Mouse (Mus musculus): Measurements from ENCODE around the gene Nudt11. TPM values are rescaled to one million over a fixed set of nuclear protein-coding genes. Genes with fewer than 3 reads are reported as not detected.
"Not testable (repeated sequence)": the region's sequence is repeated elsewhere in the genome, so short reads cannot be mapped to it uniquely, and the experiment has no call there.

Nudt11 gene
- polyA plus RNA-seq (2012; ENCODE audit: insufficient read depth, insufficient read length, missing spikeins), result 0.40 TPM in 1 of 2 replicates, not detected in the other

- not testable (repeated sequence) for H3K4me1 ChIP-seq (ENCODE audit: control insufficient read depth, insufficient read depth, insufficient read length, low read length); H3K4me3 ChIP-seq (ENCODE audit: insufficient read depth, low read depth, low read length); H3K27ac ChIP-seq (replicated peaks; ENCODE audit: low read depth, low read length)
Measured at GRCm38 (mm10) chrX:6047066-6047935, at the start of gene Nudt11. Nudt11 (plus strand) TSS chrX:6047453.

- H3K27ac ChIP-seq (replicated peaks; ENCODE audit: low read depth, low read length); H3K4me1 ChIP-seq (ENCODE audit: control insufficient read depth, insufficient read depth, insufficient read length, low read length); H3K4me3 ChIP-seq (ENCODE audit: insufficient read depth, low read depth, low read length): not testable (repeated sequence)
Measured at GRCm38 (mm10) chrX:6047936-6048614, 822 bp downstream of the Nudt11 start.

GRCm38 (mm10) chrX:6061563-6061962 is 14.3 kb downstream of the Nudt11 start:
- Histone ChIP-seq H3K4me3 (ENCODE audit: insufficient read depth, low read depth, low read length) (no peak overlapping the region), H3K27ac (replicated peaks; ENCODE audit: low read depth, low read length) (no peak overlapping the region), H3K4me1 (ENCODE audit: control insufficient read depth, insufficient read depth, insufficient read length, low read length) (no peaks in the 10 kb centered on the region)

- H3K27ac ChIP-seq (replicated peaks; ENCODE audit: low read depth, low read length), result no peak within 1 kb of the TSS
- no peaks in the 10 kb centered on the region for H3K4me1 ChIP-seq (ENCODE audit: control insufficient read depth, insufficient read depth, insufficient read length, low read length)
- no peak within 1 kb of the TSS for H3K4me3 ChIP-seq (ENCODE audit: insufficient read depth, low read depth, low read length)
Measured at GRCm38 (mm10) chrX:6082954-6083680, 35.9 kb downstream of the Nudt11 start, which contains the start of gene AU022751. AU022751 (minus strand) TSS chrX:6083419.

GRCm38 (mm10) chrX:6091547-6091946 is 44.3 kb downstream of the Nudt11 start:
- Histone ChIP-seq H3K4me1 (ENCODE audit: control insufficient read depth, insufficient read depth, insufficient read length, low read length) (no peaks in the 10 kb centered on the region), H3K4me3 (ENCODE audit: insufficient read depth, low read depth, low read length) (no peak overlapping the region), H3K27ac (replicated peaks; ENCODE audit: low read depth, low read length) (no peak overlapping the region)

GRCm38 (mm10) chrX:6091996-6092757 is 44.9 kb downstream of the Nudt11 start:
- Histone ChIP-seq H3K27ac (replicated peaks; ENCODE audit: low read depth, low read length) (no peak overlapping the region), H3K4me1 (ENCODE audit: control insufficient read depth, insufficient read depth, insufficient read length, low read length) (no peaks in the 10 kb centered on the region), H3K4me3 (ENCODE audit: insufficient read depth, low read depth, low read length) (no peak overlapping the region)

Other genes starting within 250 kb of the Nudt11 start
- not detected in 2 replicates for gene AU022751, start 36.0 kb downstream of the Nudt11 start, polyA plus RNA-seq (2012; ENCODE audit: insufficient read depth, insufficient read length, missing spikeins)
- gene Nudt10, start 125.6 kb downstream of the Nudt11 start, polyA plus RNA-seq (2012; ENCODE audit: insufficient read depth, insufficient read length, missing spikeins), result not detected in 2 replicates